ENCODE assay signal across 9 mouse cellular contexts in genomic region chr1:37028439-37029153, GRCm38 (mm10). TPM values are rescaled to one million over a fixed set of nuclear protein-coding genes. Genes with fewer than 3 reads are reported as not detected.
DNase-seq lines count a peak whose midpoint lies in the region; ATAC-seq and TF ChIP-seq lines count a peak whose summit lies in the region.
"Had no signal": no experiment of that assay in that cellular context is flagged by ENCODE, and none has a peak within 500 bp of the region (broad histone marks: within the 10 kb centered on the region; RNA-seq: fewer than 3 reads in every experiment).

No protein-coding gene starts in this region.

- TF ChIP-seq POLR2A in cerebellum, adult 2 months (IDR thresholded peaks at IDR 0.05; ENCODE audit: borderline replicate concordance, insufficient read depth, low read length), result no peak

- no peak overlapping the region for H3K27ac ChIP-seq in cerebellum, adult 2 months (ENCODE audit: insufficient read depth, low read length)
- no peak overlapping the region for H3K27ac ChIP-seq in liver, embryonic 11.5 days (ENCODE audit: low read depth, low read length)

- DNase-seq in cerebellum, adult 2 months, result no peak
- DNase-seq in cerebellum, adult 11-12 months, result no peak
- peak; percentile 44 for DNase-seq in thymus, postnatal 0 days (ENCODE audit: low spot score)
- no peak for DNase-seq in thymus, postnatal 25 days
- no peak for DNase-seq in liver, embryonic 11.5 days (ENCODE audit: low spot score)
- no peak for DNase-seq in frontal cortex, postnatal 14 days (ENCODE audit: low spot score in 2 of 2)
- DNase-seq in gastrocnemius, postnatal 36 days, result no peak
- DNase-seq in layer of hippocampus, postnatal 10 days (ENCODE audit: low spot score in 2 of 2), result no peak

- no peak for TF ChIP-seq CTCF in cerebellum, adult 2 months (IDR thresholded peaks at IDR 0.05; ENCODE audit: borderline replicate concordance, insufficient read depth, low read depth, low read length)

- WGBS in cerebellum, adult 2 months, result 6% methylated on average over 18 of the region's 18 CpGs
- WGBS in liver, embryonic 11.5 days, result 8% methylated on average over 18 of the region's 18 CpGs

- ATAC-seq in liver, embryonic 11.5 days (replicated peaks; ENCODE audit: low FRiP score), result no peak

- peak overlapping the region; percentile 53 for H3K4me3 ChIP-seq in cerebellum, adult 2 months (replicated peaks; ENCODE audit: insufficient read depth, low read depth, low read length)
- peak overlapping the region; percentile 42 for H3K4me3 ChIP-seq in liver, embryonic 11.5 days (ENCODE audit: low read depth, low read length)

- H3K36me3 ChIP-seq in liver, embryonic 11.5 days (ENCODE audit: control insufficient read depth, insufficient read depth, low read length), result no peaks in the 10 kb centered on the region

- H3K4me2 ChIP-seq in liver, embryonic 11.5 days, result peak overlapping the region; percentile 67

- no peaks in the 10 kb centered on the region for H3K9me3 ChIP-seq in liver, embryonic 11.5 days (ENCODE audit: control insufficient read depth, low read length)

- H3K9ac ChIP-seq in liver, embryonic 11.5 days (ENCODE audit: low read depth, low read length), result no peak overlapping the region

- no peaks in the 10 kb centered on the region for H3K27me3 ChIP-seq in cerebellum, adult 2 months (ENCODE audit: control insufficient read depth, insufficient read depth, low read length)
- peaks cover 22% of the 10 kb centered on the region for H3K27me3 ChIP-seq in liver, embryonic 11.5 days (replicated peaks; ENCODE audit: control insufficient read depth, insufficient read depth, low read length)

- intact Hi-C loops in gastrocnemius, postnatal 36 days (cut with DNase I), result no loop called here

- no peaks in the 10 kb centered on the region for H3K4me1 ChIP-seq in cerebellum, adult 2 months (ENCODE audit: control insufficient read depth, insufficient read depth, low read length)
- peaks cover 4% of the 10 kb centered on the region; the same call in 1 of the 2 replicates for H3K4me1 ChIP-seq in liver, embryonic 11.5 days (replicated peaks; ENCODE audit: control insufficient read depth, insufficient read depth, low read length)

RNA-seq across cellular contexts. Expression of gene Vwa3b, which starts 2.2 kb away (rescaled TPM):
- 0.22 and 0.56 TPM in 2 replicates for polyA plus RNA-seq in cerebellum, adult 2 months (2012; rRNA removed)
- polyA plus RNA-seq in thymus, postnatal 0 days (2015; fragmentation: Nextera tagmentation; extraction: Ambion mirVana), result 0.13 and 0.59 TPM in 2 replicates
- not detected in 2 replicates for polyA plus RNA-seq in liver, embryonic 11.5 days (2014; fragmentation: Nextera tagmentation; extraction: Ambion mirVana)
- total RNA-seq in gastrocnemius, postnatal 36 days (2021), result 10 to 100 TPM; 57.5 to 64.5 TPM
- 1 to 10 TPM; 4.9 to 6.6 TPM for total RNA-seq in layer of hippocampus, postnatal 10 days (2021)
- total RNA-seq: hematopoietic stem cell, adult 5-6 weeks had no signal
